Mouse (Mus musculus): ENCODE measurements around the gene 1700021F05Rik.
A peak's percentile ranks its signal among the peaks of the same experiment; 100 is the strongest.

1700021F05Rik gene

GRCm38 (mm10) chr10:43482021-43482420 is 58.8 kb downstream of the 1700021F05Rik start:
- DNase-seq (ENCODE audit: low spot score in 2 of 2), result no peak

DNA sequence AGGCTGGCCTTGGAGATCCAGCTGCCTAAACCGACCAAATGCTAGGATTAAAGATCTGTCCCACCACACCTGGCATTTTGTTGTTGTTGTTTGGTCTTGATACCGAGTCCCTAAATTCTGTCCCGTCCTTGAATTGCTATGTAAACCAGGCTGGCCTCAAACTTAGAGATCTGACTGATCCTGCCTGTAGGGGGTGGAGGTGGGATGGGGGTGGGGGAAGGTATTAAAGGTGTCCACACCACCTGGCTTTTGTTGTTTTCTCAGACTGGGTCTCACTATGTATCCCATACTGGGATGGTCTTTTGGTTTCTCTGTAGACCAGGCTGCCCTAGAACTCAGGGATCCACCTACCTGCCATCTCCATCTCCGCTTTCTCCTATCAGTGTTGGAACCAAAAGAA is 59.6 kb downstream of the 1700021F05Rik start:
- DNase-seq (ENCODE audit: low spot score in 2 of 2), result no peak

DNA sequence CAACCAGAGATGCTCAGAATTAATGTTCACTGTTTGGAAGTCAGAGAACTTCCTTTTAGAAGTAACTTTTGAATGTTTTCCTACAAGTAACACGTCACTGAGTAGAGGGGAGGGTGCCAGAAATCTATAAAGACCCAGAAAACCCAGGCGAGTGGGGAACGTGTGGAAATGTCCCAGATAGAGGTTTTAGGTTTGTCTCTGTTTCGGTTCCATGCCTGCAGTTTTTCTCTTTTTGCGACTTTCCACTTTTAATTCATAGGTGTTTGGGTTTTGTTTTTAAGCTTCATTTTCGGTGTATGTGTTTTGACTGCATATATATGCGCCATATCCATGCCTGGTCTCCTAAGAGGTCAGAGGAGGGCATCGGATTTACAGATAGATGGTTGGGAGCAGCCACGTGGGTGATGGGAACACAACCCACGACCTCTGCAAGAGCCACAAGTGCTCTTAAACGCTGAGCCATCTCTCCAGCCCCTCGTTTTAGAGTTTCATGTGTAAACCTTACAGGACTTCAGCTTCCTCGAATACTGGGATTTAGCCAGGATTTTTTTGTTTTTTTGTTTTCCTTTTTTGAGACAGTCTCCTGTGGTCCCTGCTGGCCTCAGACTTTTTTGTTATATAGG is 60.5 kb downstream of the 1700021F05Rik start:
- DNase-seq (ENCODE audit: low spot score in 2 of 2), result no peak

- peak; percentile 41 to 67 for DNase-seq (ENCODE audit: low spot score in 2 of 2)
Observed at GRCm38 (mm10) chr10:43479436-43480157, 61.2 kb downstream of the 1700021F05Rik start.

GRCm38 (mm10) chr10:43478751-43479435 is 61.9 kb downstream of the 1700021F05Rik start, which contains the start of gene Bend3:
Gene Bend3 (plus strand): TSS chr10:43478831.
- DNase-seq (ENCODE audit: low spot score in 2 of 2), result peak; percentile 31 to 39

- DNase-seq (ENCODE audit: low spot score in 2 of 2), result peak in 1 of 2 experiments; percentile 19
Observed at GRCm38 (mm10) chr10:43477865-43478681, 62.7 kb downstream of the 1700021F05Rik start.

- DNase-seq (ENCODE audit: low spot score in 2 of 2), result no peak
Observed at GRCm38 (mm10) chr10:43477459-43477858, 63.3 kb downstream of the 1700021F05Rik start.

- DNase-seq (ENCODE audit: low spot score in 2 of 2), result peak in 1 of 2 experiments; percentile 25
Observed at GRCm38 (mm10) chr10:43475376-43475775, 65.4 kb downstream of the 1700021F05Rik start.

Measured in frontal cortex, postnatal 25 days (tissue).